Mouse (Mus musculus): ENCODE measurements around the gene Lrrc63. TPM values are rescaled to one million over a fixed set of nuclear protein-coding genes. Genes with fewer than 3 reads are reported as not detected.

The Lrrc63 gene
- total and polyA plus RNA-seq, 2 experiments from 2014 or later: not detected

- H3K27ac ChIP-seq (ENCODE audit: low read depth, low read length): no peak overlapping the region
- TF ChIP-seq CTCF (IDR thresholded peaks at IDR 0.05): no peak
- no peaks in the 10 kb centered on the region for H3K4me1 ChIP-seq (ENCODE audit: insufficient read depth, low read length)
- ATAC-seq (ENCODE audit: low FRiP score) (no peak), DNase-seq (ENCODE audit: low spot score) (no peak)
- H3K9ac ChIP-seq (replicated peaks; ENCODE audit: low read length, poor library complexity, severe bottlenecking): no peak overlapping the region
- WGBS: 80% methylated on average over 2 of the region's 2 CpGs
- H3K27me3 ChIP-seq (ENCODE audit: insufficient read depth, low read length): no peaks in the 10 kb centered on the region
- H3K9me3 ChIP-seq (ENCODE audit: low read length): no peaks in the 10 kb centered on the region
- no peak overlapping the region for H3K4me3 ChIP-seq (ENCODE audit: low read depth, low read length)
- H3K4me2 ChIP-seq (ENCODE audit: low read depth, low read length, poor library complexity, severe bottlenecking): no peak overlapping the region
- no peaks in the 10 kb centered on the region for H3K36me3 ChIP-seq (ENCODE audit: insufficient read depth, low read length)
Measured at GRCm38 (mm10) chr14:75165574-75166131, 35.0 kb upstream of the Lrrc63 start.

DNA sequence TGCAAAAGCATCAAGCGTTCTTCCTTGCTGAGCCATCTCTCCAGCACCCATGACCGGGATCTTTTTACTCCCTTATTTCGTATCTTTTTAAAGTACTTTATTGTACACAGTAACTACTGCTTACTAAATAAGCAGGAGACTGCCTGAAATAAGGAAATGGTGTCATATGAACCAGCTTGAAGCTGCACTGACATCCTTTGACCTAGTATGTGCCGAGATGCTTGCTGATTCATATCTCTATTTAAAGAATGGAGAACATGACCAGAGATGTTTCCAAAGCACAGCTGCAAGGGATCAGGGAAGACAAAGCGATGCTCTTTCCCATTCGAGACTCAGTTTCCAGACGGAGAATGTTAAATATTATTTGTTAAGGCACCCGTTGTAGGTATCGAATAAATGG, 33.7 kb upstream of the Lrrc63 start:
- H3K27me3 ChIP-seq (ENCODE audit: insufficient read depth, low read length): no peaks in the 10 kb centered on the region
- TF ChIP-seq CTCF (IDR thresholded peaks at IDR 0.05): no peak
- no peak overlapping the region for H3K27ac ChIP-seq (ENCODE audit: low read depth, low read length)
- DNase-seq (ENCODE audit: low spot score): no peak
- 96% methylated on average over 9 of the region's 9 CpGs for WGBS
- ATAC-seq (ENCODE audit: low FRiP score): no peak
- H3K9ac ChIP-seq (replicated peaks; ENCODE audit: low read length, poor library complexity, severe bottlenecking): no peak overlapping the region
- no peaks in the 10 kb centered on the region for H3K36me3 ChIP-seq (ENCODE audit: insufficient read depth, low read length)
- H3K4me3 ChIP-seq (ENCODE audit: low read depth, low read length): no peak overlapping the region
- H3K9me3 ChIP-seq (ENCODE audit: low read length): no peaks in the 10 kb centered on the region
- H3K4me1 ChIP-seq (ENCODE audit: insufficient read depth, low read length): no peaks in the 10 kb centered on the region
- no peak overlapping the region for H3K4me2 ChIP-seq (ENCODE audit: low read depth, low read length, poor library complexity, severe bottlenecking)

DNA sequence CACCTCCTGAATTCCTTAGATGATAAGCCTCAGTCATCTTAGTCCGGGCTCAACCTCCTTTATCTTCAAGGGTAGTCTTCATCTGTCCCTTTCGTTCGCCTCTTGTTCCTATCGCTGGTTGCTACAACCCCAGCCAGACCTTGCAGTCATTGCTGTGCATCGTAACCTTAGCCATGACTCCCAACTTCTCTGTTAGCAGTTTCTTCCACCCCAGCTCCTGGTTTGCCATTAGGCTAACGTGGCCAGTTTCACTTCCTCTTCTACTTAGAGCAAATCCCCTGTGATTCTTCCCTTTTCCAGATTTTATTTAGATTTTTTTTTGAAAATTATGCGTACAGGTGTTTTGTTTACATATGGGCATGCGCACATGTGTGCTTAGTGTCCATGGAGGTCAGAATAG, 33.2 kb upstream of the Lrrc63 start:
- TF ChIP-seq CTCF (IDR thresholded peaks at IDR 0.05): no peak
- H3K27me3 ChIP-seq (ENCODE audit: insufficient read depth, low read length): no peaks in the 10 kb centered on the region
- 89% methylated on average over 8 of the region's 8 CpGs for WGBS
- no peak overlapping the region for H3K4me3 ChIP-seq (ENCODE audit: low read depth, low read length)
- H3K36me3 ChIP-seq (ENCODE audit: insufficient read depth, low read length): no peaks in the 10 kb centered on the region
- H3K27ac ChIP-seq (ENCODE audit: low read depth, low read length): no peak overlapping the region
- DNase-seq (ENCODE audit: low spot score) (no peak), ATAC-seq (ENCODE audit: low FRiP score) (no peak)
- no peaks in the 10 kb centered on the region for H3K9me3 ChIP-seq (ENCODE audit: low read length)
- no peak overlapping the region for H3K4me2 ChIP-seq (ENCODE audit: low read depth, low read length, poor library complexity, severe bottlenecking)
- H3K9ac ChIP-seq (replicated peaks; ENCODE audit: low read length, poor library complexity, severe bottlenecking): no peak overlapping the region
- H3K4me1 ChIP-seq (ENCODE audit: insufficient read depth, low read length): no peaks in the 10 kb centered on the region

GRCm38 (mm10) chr14:75159375-75159774, 28.7 kb upstream of the Lrrc63 start:
- Histone ChIP-seq H3K4me2 (ENCODE audit: low read depth, low read length, poor library complexity, severe bottlenecking) (no peak overlapping the region), H3K9ac (replicated peaks; ENCODE audit: low read length, poor library complexity, severe bottlenecking) (no peak overlapping the region), H3K4me1 (ENCODE audit: insufficient read depth, low read length) (no peaks in the 10 kb centered on the region), H3K36me3 (ENCODE audit: insufficient read depth, low read length) (no peaks in the 10 kb centered on the region), H3K27me3 (ENCODE audit: insufficient read depth, low read length) (no peaks in the 10 kb centered on the region), H3K4me3 (ENCODE audit: low read depth, low read length) (no peak overlapping the region), H3K9me3 (ENCODE audit: low read length) (no peaks in the 10 kb centered on the region), H3K27ac (ENCODE audit: low read depth, low read length) (no peak overlapping the region)
- ATAC-seq (ENCODE audit: low FRiP score) (no peak), DNase-seq (ENCODE audit: low spot score) (no peak)
- WGBS: 92% methylated on average over 2 of the region's 2 CpGs
- TF ChIP-seq CTCF (IDR thresholded peaks at IDR 0.05): no peak

DNA sequence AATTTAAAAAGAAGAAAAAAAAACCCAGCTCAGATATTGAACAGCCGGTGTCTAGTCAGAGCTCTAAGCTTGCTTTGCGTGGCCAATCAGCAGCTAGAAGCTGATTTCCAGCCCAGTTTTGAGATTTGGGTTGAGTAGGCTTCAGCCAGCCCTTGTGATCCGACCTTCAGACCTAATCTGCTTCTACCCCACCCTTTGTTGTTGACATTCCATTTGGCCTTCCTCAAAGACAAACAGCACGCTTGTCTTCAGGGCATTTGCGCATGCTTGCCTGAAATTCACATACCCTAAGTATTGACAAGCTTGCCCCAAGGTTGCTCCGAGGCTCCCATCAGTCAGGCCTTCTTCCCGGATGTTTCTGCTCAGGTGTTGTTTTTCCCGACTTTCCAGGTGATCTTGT, 23.8 kb upstream of the Lrrc63 start:
- Histone ChIP-seq H3K9me3 (ENCODE audit: low read length) (no peaks in the 10 kb centered on the region), H3K4me1 (ENCODE audit: insufficient read depth, low read length) (no peaks in the 10 kb centered on the region), H3K4me3 (ENCODE audit: low read depth, low read length) (no peak overlapping the region), H3K27me3 (ENCODE audit: insufficient read depth, low read length) (no peaks in the 10 kb centered on the region), H3K27ac (ENCODE audit: low read depth, low read length) (no peak overlapping the region), H3K36me3 (ENCODE audit: insufficient read depth, low read length) (no peaks in the 10 kb centered on the region), H3K4me2 (ENCODE audit: low read depth, low read length, poor library complexity, severe bottlenecking) (no peak overlapping the region), H3K9ac (replicated peaks; ENCODE audit: low read length, poor library complexity, severe bottlenecking) (no peak overlapping the region)
- ATAC-seq (ENCODE audit: low FRiP score) (no peak), DNase-seq (ENCODE audit: low spot score) (no peak)
- no peak for TF ChIP-seq CTCF (IDR thresholded peaks at IDR 0.05)
- 83% methylated on average over 8 of the region's 8 CpGs for WGBS

GRCm38 (mm10) chr14:75151146-75151545, 20.5 kb upstream of the Lrrc63 start:
- Histone ChIP-seq H3K9ac (replicated peaks; ENCODE audit: low read length, poor library complexity, severe bottlenecking) (no peak overlapping the region), H3K27me3 (ENCODE audit: insufficient read depth, low read length) (no peaks in the 10 kb centered on the region), H3K4me2 (ENCODE audit: low read depth, low read length, poor library complexity, severe bottlenecking) (no peak overlapping the region), H3K36me3 (ENCODE audit: insufficient read depth, low read length) (no peaks in the 10 kb centered on the region), H3K4me1 (ENCODE audit: insufficient read depth, low read length) (no peaks in the 10 kb centered on the region), H3K9me3 (ENCODE audit: low read length) (no peaks in the 10 kb centered on the region), H3K27ac (ENCODE audit: low read depth, low read length) (no peak overlapping the region), H3K4me3 (ENCODE audit: low read depth, low read length) (no peak overlapping the region)
- no peak for ATAC-seq (ENCODE audit: low FRiP score)
- no peak for DNase-seq (ENCODE audit: low spot score)
- TF ChIP-seq CTCF (IDR thresholded peaks at IDR 0.05): no peak
- WGBS: 74% methylated on average over 3 of the region's 3 CpGs

All from midbrain, postnatal 0 days (tissue).